Mouse (Mus musculus) forebrain, embryonic 14.5 days (tissue): Measurements from ENCODE around the gene Sirt4. TPM values are rescaled to one million over a fixed set of nuclear protein-coding genes. Genes with fewer than 3 reads are reported as not detected.

Experiments
- ATAC-seq: fragments of 200-750 bp; cut with Nextera tagmentation; 2 replicates; pipeline ENCODE4 v1.8.0; 2017; ENCODE audit warnings: mild to moderate bottlenecking, moderate library complexity
- DNase-seq: peaks from one replicate; pipeline ENCODE4 v3.0.0-alpha.2; 2015; ENCODE audit warnings: low spot score
- H3K27ac ChIP-seq: fragments of 300-500 bp; sonication (generic); 2 replicates; pipeline ENCODE4 v1.5.1; 2014; ENCODE audit warnings: low read depth, mild to moderate bottlenecking, control low read depth, low read length, moderate library complexity
- H3K27me3 ChIP-seq: fragments of 300-500 bp; sonication (generic); replicated peaks from 2 replicates; pipeline ENCODE4 v1.6.1; 2014; ENCODE audit warnings: low read length, control low read depth, mixed read lengths; ENCODE audit not compliant: control insufficient read depth, insufficient read depth
- H3K36me3 ChIP-seq: fragments of 300-500 bp; sonication (generic); 2 replicates; pipeline ENCODE4 v1.6.1; 2014; ENCODE audit warnings: low read length, control low read depth; ENCODE audit not compliant: control insufficient read depth, insufficient read depth
- H3K4me1 ChIP-seq: fragments of 300-500 bp; sonication (generic); 2 replicates; pipeline ENCODE4 v1.6.1; 2014; ENCODE audit warnings: antibody characterized with exemption, low read length, control low read depth; ENCODE audit not compliant: control insufficient read depth, insufficient read depth
- H3K4me2 ChIP-seq: fragments of 300-500 bp; sonication (generic); 2 replicates; pipeline ENCODE4 v1.6.1; 2014; ENCODE audit warnings: mild to moderate bottlenecking, control low read depth, low read length
- H3K4me3 ChIP-seq: fragments of 300-500 bp; sonication (generic); 2 replicates; pipeline ENCODE4 v1.5.1; 2014; ENCODE audit warnings: low read depth, low read length, control low read depth
- H3K9ac ChIP-seq: fragments of 300-500 bp; sonication (generic); 2 replicates; pipeline ENCODE4 v1.6.1; 2014; ENCODE audit warnings: mild to moderate bottlenecking, low read length, control low read depth, moderate library complexity
- H3K9me3 ChIP-seq: fragments of 300-500 bp; sonication (generic); replicated peaks from 2 replicates; pipeline ENCODE4 v1.6.1; 2016; ENCODE audit warnings: low read length, control low read depth, mixed read lengths; ENCODE audit not compliant: control insufficient read depth
- WGBS: fragments of 180-500 bp; shearing (Covaris S2); extraction: QIAGEN DNeasy Blood & Tissue Kit; methylation state at CpG from one replicate; pipeline ENCODE4 v1.1.7; 2014; 5-methylcytosine and 5-hydroxymethylcytosine counted together
- polyA plus RNA-seq: library from polyadenylated mRNA; unstranded; fragments of >200 nt; fragmentation: Nextera tagmentation; extraction: Ambion mirVana; gene quantifications from 2 replicates; pipeline ENCODE4 v1.2.1, GENCODE M21; 2014

Gene Sirt4
- polyA plus RNA-seq = 19.5 and 24.3 TPM in 2 replicates

DNA sequence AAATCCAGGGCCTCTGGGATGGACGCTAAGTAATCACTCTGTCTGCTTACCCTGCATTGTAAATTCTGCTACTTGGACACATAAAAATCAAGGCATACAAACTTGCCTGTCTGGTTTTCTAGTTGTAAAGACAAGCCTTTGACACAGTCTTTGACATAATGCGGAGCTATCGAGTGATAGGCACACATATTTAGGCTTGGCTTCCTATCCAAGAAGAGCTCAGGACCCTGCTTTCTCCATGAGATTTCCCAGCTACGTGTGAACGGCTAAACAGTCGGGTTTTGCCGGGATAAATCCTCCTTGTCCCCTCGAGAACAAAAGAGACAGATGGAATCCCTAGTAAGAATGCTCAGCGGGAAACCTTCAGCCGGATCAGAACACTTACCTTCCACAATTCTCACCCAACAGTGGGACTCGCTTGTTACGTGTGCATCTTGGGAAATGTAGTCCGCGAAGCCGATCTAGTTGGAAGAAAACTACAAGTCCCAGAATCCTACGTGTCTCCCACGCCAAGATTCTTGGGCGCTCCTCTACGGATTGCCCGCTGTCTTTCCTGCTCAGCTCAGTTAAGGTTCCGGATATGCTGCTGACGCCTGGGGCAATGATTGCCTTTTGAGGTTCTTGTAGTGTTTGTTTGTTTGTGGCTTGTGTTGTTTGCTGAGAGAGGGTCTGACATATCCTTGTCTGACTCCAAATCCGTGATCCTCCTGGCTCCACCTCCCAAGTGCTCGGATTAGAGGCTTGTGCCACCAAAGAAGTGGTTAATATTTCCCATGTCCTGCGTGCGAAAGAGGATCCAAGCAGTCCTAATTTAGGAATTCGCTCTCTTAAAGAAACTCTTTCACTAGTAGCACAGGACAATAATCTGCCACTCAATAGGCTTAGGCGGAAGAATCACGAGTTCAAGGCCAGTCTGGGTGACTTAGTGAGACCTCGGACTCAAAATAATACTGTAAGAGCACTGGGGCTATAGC, at the start of gene Sirt4:
Sirt4 (minus strand) TSS at position 779 of the 974 bp plus-strand sequence.
- DNase-seq (peak; percentile 99), ATAC-seq (peak; percentile 92)
- WGBS = 7% methylated on average over 30 of the region's 30 CpGs
- H3K9ac ChIP-seq = peak within 1 kb of the TSS; percentile 67
- H3K27ac ChIP-seq = peak within 1 kb of the TSS; percentile 63
- peak within 1 kb of the TSS; percentile 72 for H3K4me2 ChIP-seq
- 0 out of 2 replicates have a peak, but pooled peaks cover 6% of the 10 kb centered on the region for H3K27me3 ChIP-seq
- peaks cover 3% of the 10 kb centered on the region; the same call in 1 of the 2 replicates for H3K36me3 ChIP-seq
- peaks cover 16% of the 10 kb centered on the region for H3K4me1 ChIP-seq
- peak within 1 kb of the TSS; percentile 41 for H3K4me3 ChIP-seq
- H3K9me3 ChIP-seq = no peaks in the 10 kb centered on the region

GRCm38 (mm10) chr5:115531671-115532270, 47.2 kb upstream of the Sirt4 start:
- WGBS = 51% methylated on average over 18 of the region's 18 CpGs
- H3K4me1 ChIP-seq = peaks cover 15% of the 10 kb centered on the region
- DNase-seq = peak; percentile 70
- H3K27me3 ChIP-seq = no peaks in the 10 kb centered on the region
- peak; percentile 62 for ATAC-seq
- H3K27ac ChIP-seq = peak overlapping the region; percentile 50; the same call in 1 of the 2 replicates
- H3K9ac ChIP-seq = no peak overlapping the region
- no peak overlapping the region for H3K4me3 ChIP-seq
- no peaks in the 10 kb centered on the region for H3K36me3 ChIP-seq
- no peaks in the 10 kb centered on the region for H3K9me3 ChIP-seq
- H3K4me2 ChIP-seq = no peak overlapping the region

- H3K36me3 ChIP-seq = no peaks in the 10 kb centered on the region
- H3K9me3 ChIP-seq = no peaks in the 10 kb centered on the region
- 73% methylated on average over 8 of the region's 8 CpGs for whole genome bisulfite sequencing
- ATAC-seq (no peak), DNase-seq (no peak)
- peaks cover 15% of the 10 kb centered on the region for H3K4me1 ChIP-seq
- no peak overlapping the region for H3K9ac ChIP-seq
- H3K4me3 ChIP-seq = no peak overlapping the region
- H3K4me2 ChIP-seq = no peak overlapping the region
- H3K27ac ChIP-seq = no peak overlapping the region
- no peaks in the 10 kb centered on the region for H3K27me3 ChIP-seq
These were observed 45.9 kb upstream of the Sirt4 start for GRCm38 (mm10) chr5:115530447-115530809.

DNA sequence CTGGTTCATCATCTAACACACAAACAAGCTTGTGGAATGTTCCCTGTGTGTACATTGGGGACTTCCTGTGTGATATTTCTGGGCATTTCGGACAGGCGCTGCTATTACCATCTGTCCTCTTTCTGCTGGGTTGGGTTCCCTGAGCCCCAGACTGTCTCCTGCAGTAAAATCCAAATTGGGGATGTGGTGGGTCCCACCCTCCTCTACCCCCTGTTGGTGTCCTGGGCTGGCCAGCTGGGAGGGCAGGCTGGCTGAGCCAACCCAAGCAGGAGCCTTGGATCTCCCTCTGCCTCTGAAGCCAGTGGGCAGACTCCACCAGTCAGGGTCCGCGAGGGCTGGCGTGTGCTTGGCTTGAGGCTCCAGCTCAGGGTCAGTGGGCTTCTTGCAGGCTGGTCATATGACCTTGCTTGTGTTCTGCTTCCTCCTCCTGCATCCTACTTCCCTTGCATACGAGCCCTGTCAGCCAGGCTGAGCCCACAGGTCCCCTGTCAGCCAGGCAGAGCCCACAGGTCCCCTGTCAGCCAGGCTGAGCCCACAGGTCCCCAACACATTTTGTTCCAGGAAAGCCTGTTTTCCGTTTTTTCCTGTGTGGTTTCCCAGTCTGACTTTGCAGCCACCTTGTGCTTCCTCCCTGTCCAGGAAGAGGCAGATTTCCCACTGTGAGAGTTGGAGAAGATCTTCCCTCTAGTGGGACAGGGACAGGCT, 45.4 kb upstream of the Sirt4 start:
- WGBS = 80% methylated on average over 7 of the region's 7 CpGs
- no peaks in the 10 kb centered on the region for H3K36me3 ChIP-seq
- peaks cover 15% of the 10 kb centered on the region for H3K4me1 ChIP-seq
- H3K9ac ChIP-seq = no peak overlapping the region
- H3K9me3 ChIP-seq = no peaks in the 10 kb centered on the region
- no peaks in the 10 kb centered on the region for H3K27me3 ChIP-seq
- 0 out of 2 replicates have a peak overlapping the region, but pooled peaks have one; percentile 14 for H3K27ac ChIP-seq
- H3K4me3 ChIP-seq = no peak overlapping the region
- ATAC-seq (no peak), DNase-seq (no peak)
- no peak overlapping the region for H3K4me2 ChIP-seq

DNA sequence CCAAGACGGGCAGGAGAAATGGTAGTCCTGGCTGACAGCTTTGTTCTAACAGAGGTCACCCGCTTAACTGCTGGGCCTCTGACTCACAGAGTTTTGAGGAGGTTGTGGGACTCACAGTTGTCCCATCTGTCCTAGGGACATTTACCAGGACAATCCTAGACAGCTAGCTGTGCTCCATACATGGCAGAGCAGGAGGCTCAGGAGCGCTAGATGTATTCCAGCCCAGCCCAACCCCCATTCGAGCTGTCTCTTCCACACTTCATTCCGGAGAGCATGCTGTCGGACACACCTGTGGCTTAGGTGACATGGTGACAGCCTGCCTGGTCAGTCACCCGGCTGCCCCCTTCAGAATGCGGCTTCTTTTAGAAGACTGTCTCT, 44.8 kb upstream of the Sirt4 start:
- no peak for ATAC-seq
- no peak overlapping the region for H3K9ac ChIP-seq
- WGBS = 87% methylated on average over 8 of the region's 8 CpGs
- no peak overlapping the region for H3K4me3 ChIP-seq
- no peak overlapping the region for H3K4me2 ChIP-seq
- no peaks in the 10 kb centered on the region for H3K27me3 ChIP-seq
- H3K36me3 ChIP-seq = no peaks in the 10 kb centered on the region
- DNase-seq = no peak
- peaks cover 14% of the 10 kb centered on the region for H3K4me1 ChIP-seq
- no peaks in the 10 kb centered on the region for H3K9me3 ChIP-seq
- no peak overlapping the region for H3K27ac ChIP-seq

DNA sequence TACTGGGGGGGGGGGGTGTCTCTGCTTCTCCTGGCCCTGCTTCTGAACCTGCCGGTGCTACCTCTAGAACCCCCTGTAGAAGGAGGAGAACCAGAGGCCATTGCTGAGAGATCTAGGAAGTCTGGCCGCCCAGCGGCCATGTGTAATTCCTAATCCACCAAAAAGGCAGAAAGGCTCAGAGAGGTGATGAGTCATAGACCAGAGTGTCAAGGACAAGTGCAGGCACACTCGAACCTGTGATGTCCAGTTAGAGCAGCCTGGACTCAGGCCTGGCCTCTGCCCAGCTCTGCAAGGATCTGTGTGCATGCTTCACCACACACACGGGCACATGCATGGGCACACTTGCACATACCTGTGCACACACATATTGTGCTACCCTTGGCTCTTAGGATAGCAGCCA, 43.6 kb upstream of the Sirt4 start:
- Histone ChIP-seq H3K9ac (no peak overlapping the region), H3K27me3 (no peaks in the 10 kb centered on the region), H3K27ac (no peak overlapping the region), H3K36me3 (no peaks in the 10 kb centered on the region), H3K4me1 (peaks cover 13% of the 10 kb centered on the region), H3K4me3 (no peak overlapping the region), H3K9me3 (no peaks in the 10 kb centered on the region), H3K4me2 (no peak overlapping the region)
- WGBS = 87% methylated on average over 5 of the region's 5 CpGs
- no peak for ATAC-seq
- no peak for DNase-seq

- no peak for ATAC-seq
- no peaks in the 10 kb centered on the region for H3K9me3 ChIP-seq
- H3K27ac ChIP-seq = no peak overlapping the region
- WGBS = 88% methylated on average over 17 of the region's 17 CpGs
- no peak overlapping the region for H3K9ac ChIP-seq
- no peak overlapping the region for H3K4me3 ChIP-seq
- no peaks in the 10 kb centered on the region for H3K36me3 ChIP-seq
- peaks cover 6% of the 10 kb centered on the region for H3K4me1 ChIP-seq
- no peaks in the 10 kb centered on the region for H3K27me3 ChIP-seq
- DNase-seq = no peak
- no peak overlapping the region for H3K4me2 ChIP-seq
These were observed 42.1 kb upstream of the Sirt4 start for GRCm38 (mm10) chr5:115526456-115527202.

- H3K27ac ChIP-seq = no peak overlapping the region
- H3K4me2 ChIP-seq = no peak overlapping the region
- H3K4me3 ChIP-seq = no peak overlapping the region
- no peaks in the 10 kb centered on the region; the same call in 1 of the 2 replicates for H3K4me1 ChIP-seq
- no peaks in the 10 kb centered on the region for H3K9me3 ChIP-seq
- ATAC-seq = no peak
- no peaks in the 10 kb centered on the region for H3K36me3 ChIP-seq
- DNase-seq = no peak
- no peak overlapping the region for H3K9ac ChIP-seq
- 75% methylated on average over 9 of the region's 9 CpGs for WGBS
- no peaks in the 10 kb centered on the region for H3K27me3 ChIP-seq
These were observed 41.4 kb upstream of the Sirt4 start for GRCm38 (mm10) chr5:115525943-115526342.
